In the genomic region with DNA sequence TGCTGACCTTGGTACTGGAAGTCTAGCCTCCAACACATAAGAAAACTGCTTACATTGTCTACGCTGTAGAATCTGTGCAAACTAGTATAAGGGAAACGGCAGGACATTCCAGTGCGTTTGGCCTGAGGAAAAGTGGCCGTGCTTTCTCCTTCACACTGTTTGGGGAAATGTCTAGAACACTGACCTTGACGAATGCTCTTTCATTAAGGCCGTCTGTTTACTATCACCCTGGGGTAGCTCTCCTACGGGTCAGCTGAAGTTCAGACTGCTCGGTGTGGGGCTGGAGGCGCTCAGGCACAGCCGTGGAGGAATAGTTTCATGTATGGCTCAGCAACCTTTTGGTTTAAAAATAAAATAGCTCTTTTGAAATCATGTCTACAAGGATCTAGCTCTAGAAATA, we compare ENCODE assay signal across 12 mouse cellular contexts. TPM values are rescaled to one million over a fixed set of nuclear protein-coding genes. Genes with fewer than 3 reads are reported as not detected.
DNase-seq lines count a peak whose midpoint lies in the region; ATAC-seq and TF ChIP-seq lines count a peak whose summit lies in the region.
"Had no signal": no experiment of that assay in that cellular context is flagged by ENCODE, and none has a peak within 500 bp of the region (broad histone marks: within the 10 kb centered on the region; RNA-seq: fewer than 3 reads in every experiment).

No protein-coding gene starts in this region.

- no peak overlapping the region for H3K9ac ChIP-seq in lung, embryonic 14.5 days
- no peak overlapping the region for H3K9ac ChIP-seq in kidney, embryonic 14.5 days (ENCODE audit: low read depth, low read length)
- no peak overlapping the region for H3K9ac ChIP-seq in stomach, embryonic 16.5 days (ENCODE audit: low read length)
- H3K9ac ChIP-seq: liver, postnatal 0 days; neural tube, embryonic 12.5 days had no signal

- no peaks in the 10 kb centered on the region for H3K9me3 ChIP-seq in lung, embryonic 14.5 days (ENCODE audit: low read depth, low read length)
- H3K9me3 ChIP-seq in kidney, embryonic 14.5 days (ENCODE audit: control insufficient read depth, low read length): no peaks in the 10 kb centered on the region
- no peaks in the 10 kb centered on the region for H3K9me3 ChIP-seq in stomach, embryonic 16.5 days (replicated peaks; ENCODE audit: control insufficient read depth, low read length)
- H3K9me3 ChIP-seq: megakaryocyte, embryonic 14.5 days; neural tube, embryonic 12.5 days had no signal

- 0 out of 2 replicates have a peak, but pooled peaks cover 3% of the 10 kb centered on the region for H3K4me1 ChIP-seq in lung, embryonic 14.5 days (ENCODE audit: insufficient read depth)
- H3K4me1 ChIP-seq in kidney, embryonic 14.5 days (ENCODE audit: control insufficient read depth, insufficient read depth, low read length): peaks cover 3% of the 10 kb centered on the region; the same call in 1 of the 2 replicates
- H3K4me1 ChIP-seq in stomach, embryonic 16.5 days (ENCODE audit: control insufficient read depth, insufficient read depth, low read length): peaks cover 6% of the 10 kb centered on the region; the same call in 1 of the 2 replicates
- H3K4me1 ChIP-seq: neural tube, embryonic 12.5 days had no signal

- H3K36me3 ChIP-seq in lung, embryonic 14.5 days (ENCODE audit: insufficient read depth): no peaks in the 10 kb centered on the region
- no peaks in the 10 kb centered on the region for H3K36me3 ChIP-seq in kidney, embryonic 14.5 days (ENCODE audit: control insufficient read depth, insufficient read depth, low read length)
- H3K36me3 ChIP-seq in stomach, embryonic 16.5 days (ENCODE audit: control insufficient read depth, insufficient read depth, low read length): no peaks in the 10 kb centered on the region
- H3K36me3 ChIP-seq: neural tube, embryonic 12.5 days had no signal

- H3K27me3 ChIP-seq in lung, embryonic 14.5 days (ENCODE audit: insufficient read depth, low read length): no peaks in the 10 kb centered on the region
- H3K27me3 ChIP-seq in kidney, embryonic 14.5 days (ENCODE audit: control insufficient read depth, insufficient read depth, low read length): no peaks in the 10 kb centered on the region
- H3K27me3 ChIP-seq in stomach, embryonic 16.5 days (ENCODE audit: control insufficient read depth, insufficient read depth, low read length): no peaks in the 10 kb centered on the region
- H3K27me3 ChIP-seq: neural tube, embryonic 12.5 days had no signal

- no peak overlapping the region for H3K4me2 ChIP-seq in lung, embryonic 14.5 days
- no peak overlapping the region for H3K4me2 ChIP-seq in kidney, embryonic 14.5 days (replicated peaks; ENCODE audit: low read depth, low read length)
- H3K4me2 ChIP-seq in stomach, embryonic 16.5 days (ENCODE audit: low read depth, low read length): no peak overlapping the region
- H3K4me2 ChIP-seq: neural tube, embryonic 12.5 days had no signal

- peak; percentile 13 for DNase-seq in lung, embryonic 14.5 days
- no peak for DNase-seq in lung, adult 18-20 months
- peak; percentile 10 for DNase-seq in embryo, embryonic 9.5 days (ENCODE audit: extremely low spot score)
- DNase-seq in cerebellum, adult 8-10 months: no peak
- DNase-seq: liver, postnatal 0 days; right cerebral cortex, postnatal 25 days had no signal

- ATAC-seq in lung, embryonic 14.5 days (ENCODE audit: insufficient read depth): peak; percentile 70; the same call in 1 of the 2 replicates
- ATAC-seq in kidney, embryonic 14.5 days (ENCODE audit: low FRiP score, low TSS enrichment): 0 out of 2 replicates have a peak, but pooled peaks have one; percentile 45
- peak; percentile 71; the same call in 1 of the 2 replicates for ATAC-seq in stomach, embryonic 16.5 days (ENCODE audit: insufficient read depth, low FRiP score)
- ATAC-seq in granulocyte monocyte progenitor cell, adult 5-6 weeks (replicated peaks; ENCODE audit: poor library complexity, severe bottlenecking): no peak
- ATAC-seq: forebrain, embryonic 14.5 days; liver, postnatal 0 days had no signal

- no peak for TF ChIP-seq CTCF in lung, embryonic 14.5 days (IDR thresholded peaks at IDR 0.05; ENCODE audit: low read depth)

- 9% methylated on average over 10 of the region's 10 CpGs for WGBS in lung, embryonic 14.5 days
- WGBS in kidney, embryonic 14.5 days: 20% methylated on average over 10 of the region's 10 CpGs
- 16% methylated on average over 10 of the region's 10 CpGs for WGBS in stomach, embryonic 16.5 days

- H3K27ac ChIP-seq in lung, embryonic 14.5 days (ENCODE audit: low read depth): no peak overlapping the region
- H3K27ac ChIP-seq in kidney, embryonic 14.5 days (ENCODE audit: low read depth, low read length): no peak overlapping the region
- no peak overlapping the region for H3K27ac ChIP-seq in stomach, embryonic 16.5 days (ENCODE audit: low read length)
- H3K27ac ChIP-seq: neural tube, embryonic 12.5 days had no signal

- H3K4me3 ChIP-seq in lung, embryonic 14.5 days (ENCODE audit: low read depth, low read length): no peak overlapping the region
- no peak overlapping the region for H3K4me3 ChIP-seq in kidney, embryonic 14.5 days (ENCODE audit: low read length)
- H3K4me3 ChIP-seq in stomach, embryonic 16.5 days (replicated peaks; ENCODE audit: low read length): no peak overlapping the region
- H3K4me3 ChIP-seq: megakaryocyte, embryonic 14.5 days; neural tube, embryonic 12.5 days had no signal

RNA-seq across cellular contexts. Expression of a gene that starts 6.5 kb away (rescaled TPM):
- polyA plus RNA-seq in lung, embryonic 14.5 days (2014; fragmentation: Nextera tagmentation; extraction: Ambion mirVana): 11.1 and 11.4 TPM in 2 replicates
- 11.6 and 14.0 TPM in 2 replicates for polyA plus RNA-seq in kidney, embryonic 14.5 days (2014; fragmentation: Nextera tagmentation; extraction: Ambion mirVana)
- polyA plus RNA-seq in stomach, embryonic 16.5 days (2015; fragmentation: Nextera tagmentation; extraction: Ambion mirVana): 6.3 and 6.4 TPM in 2 replicates
- total RNA-seq in granulocyte monocyte progenitor cell, adult 5-6 weeks (2014; fragmentation: Nextera tagmentation): 33.0 and 34.8 TPM in 2 replicates
- 19.1 and 20.5 TPM in 2 replicates for total RNA-seq in granulocyte monocyte progenitor cell, adult 5-6 weeks (2017)

Comparison
In these comparisons a context has a peak if more than half of its experiments do, and no peak if none do; other contexts are left out.
1. DNase-seq: peak in lung, embryonic 14.5 days (single experiment) and embryo, embryonic 9.5 days (single experiment); none in lung, adult 18-20 months (0 of 2) and cerebellum, adult 8-10 months (single experiment).